Mouse (Mus musculus) embryonic facial prominence, embryonic 12.5 days (tissue): ENCODE measurements around the gene Creb1. TPM values are rescaled to one million over a fixed set of nuclear protein-coding genes. Genes with fewer than 3 reads are reported as not detected.
"Not testable (repeated sequence)": the region's sequence is repeated elsewhere in the genome, so short reads cannot be mapped to it uniquely, and the experiment has no call there.

Experiments
- ATAC-seq: fragments of 200-750 bp; cut with Nextera tagmentation; 2 replicates; pipeline ENCODE4 v1.8.0; 2017; ENCODE audit not compliant: insufficient number of reproducible peaks, insufficient read depth, low FRiP score, low TSS enrichment
- H3K27ac ChIP-seq: fragments of 300-500 bp; sonication (generic); 2 replicates; pipeline ENCODE4 v1.5.1; 2016; ENCODE audit warnings: mild to moderate bottlenecking
- H3K27me3 ChIP-seq: fragments of 300-500 bp; sonication (generic); 2 replicates; pipeline ENCODE4 v1.6.1; 2016; ENCODE audit warnings: mild to moderate bottlenecking, moderate library complexity
- H3K36me3 ChIP-seq: fragments of 300-500 bp; sonication (generic); 2 replicates; pipeline ENCODE4 v1.6.1; 2016; ENCODE audit warnings: mild to moderate bottlenecking
- H3K4me1 ChIP-seq: fragments of 300-500 bp; sonication (generic); 2 replicates; pipeline ENCODE4 v1.6.1; 2016
- H3K4me2 ChIP-seq: fragments of 300-500 bp; sonication (generic); replicated peaks from 2 replicates; pipeline ENCODE4 v1.6.1; 2016; ENCODE audit warnings: mild to moderate bottlenecking, moderate library complexity
- H3K4me3 ChIP-seq: fragments of 300-500 bp; sonication (generic); 2 replicates; pipeline ENCODE4 v1.5.1; 2016; ENCODE audit warnings: mild to moderate bottlenecking
- H3K9ac ChIP-seq: fragments of 300-500 bp; sonication (generic); 2 replicates; pipeline ENCODE4 v1.6.1; 2016; ENCODE audit warnings: mild to moderate bottlenecking, moderate library complexity
- H3K9me3 ChIP-seq: fragments of 300-500 bp; sonication (generic); 2 replicates; pipeline ENCODE4 v1.6.1; 2016; ENCODE audit warnings: mild to moderate bottlenecking, moderate library complexity
- WGBS: fragments of 180-500 bp; shearing (Covaris S2); methylation state at CpG from one replicate; pipeline ENCODE4 v1.1.7; 2016; 5-methylcytosine and 5-hydroxymethylcytosine counted together
- polyA plus RNA-seq: library from polyadenylated mRNA; unstranded; fragments of >200 nt; fragmentation: Nextera tagmentation; extraction: Ambion mirVana; gene quantifications from 2 replicates; pipeline ENCODE4 v1.2.1, GENCODE M21; 2016

Gene Creb1
- polyA plus RNA-seq, 1 experiment from 2014 or later: 45.5 TPM

GRCm38 (mm10) chr1:64549380-64549779 is 16.9 kb downstream of the Creb1 start:
- H3K4me1 ChIP-seq: no peaks in the 10 kb centered on the region
- H3K9me3 ChIP-seq: no peaks in the 10 kb centered on the region
- no peak overlapping the region for H3K4me3 ChIP-seq
- H3K27me3 ChIP-seq: no peaks in the 10 kb centered on the region
- H3K27ac ChIP-seq: no peak overlapping the region
- H3K36me3 ChIP-seq: peaks cover 15% of the 10 kb centered on the region
- ATAC-seq: no peak
- H3K9ac ChIP-seq: no peak overlapping the region
- WGBS: 89% methylated on average over 2 of the region's 2 CpGs
- no peak overlapping the region for H3K4me2 ChIP-seq

GRCm38 (mm10) chr1:64551908-64552307 is 19.5 kb downstream of the Creb1 start:
- peaks cover 15% of the 10 kb centered on the region for H3K36me3 ChIP-seq
- 47% methylated on average over 2 of the region's 2 CpGs for WGBS

DNA sequence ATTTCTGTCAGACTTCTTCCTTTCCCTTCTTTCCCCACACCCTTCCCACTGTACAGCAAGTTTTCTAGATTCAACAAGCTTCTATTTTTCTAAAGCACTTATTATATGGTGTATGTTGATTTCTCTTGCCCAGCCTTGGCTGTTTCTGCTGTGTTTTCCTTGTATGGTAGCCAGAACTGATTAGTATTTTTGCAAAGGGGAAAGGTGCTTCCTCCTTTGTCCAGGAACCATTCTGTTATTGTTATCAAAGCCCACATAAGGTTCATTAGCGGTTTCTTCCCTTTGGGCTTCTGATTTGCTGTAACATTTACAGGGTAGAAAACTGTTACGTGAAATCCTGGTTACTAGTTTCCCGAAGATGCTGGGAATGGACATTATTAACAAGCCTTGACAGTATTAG is 27.7 kb downstream of the Creb1 start:
- no peak for ATAC-seq
- no peak overlapping the region for H3K4me2 ChIP-seq
- WGBS: 97% methylated on average over 3 of the region's 3 CpGs
- no peak overlapping the region for H3K9ac ChIP-seq
- H3K9me3 ChIP-seq: no peaks in the 10 kb centered on the region
- no peaks in the 10 kb centered on the region for H3K27me3 ChIP-seq
- no peaks in the 10 kb centered on the region for H3K4me1 ChIP-seq
- H3K36me3 ChIP-seq: peaks cover 21% of the 10 kb centered on the region
- no peak overlapping the region for H3K27ac ChIP-seq
- H3K4me3 ChIP-seq: no peak overlapping the region

More at GRCm38 (mm10) chr1:64551908-64552307, 19.5 kb downstream of the Creb1 start:
- Histone ChIP-seq H3K4me2 (no peak overlapping the region), H3K9me3 (no peaks in the 10 kb centered on the region), H3K9ac (no peak overlapping the region), H3K27me3 (no peaks in the 10 kb centered on the region), H3K4me3 (no peak overlapping the region), H3K27ac (no peak overlapping the region), H3K4me1 (no peaks in the 10 kb centered on the region)
- no peak for ATAC-seq

GRCm38 (mm10) chr1:64568206-64568605 is 35.8 kb downstream of the Creb1 start:
- Histone ChIP-seq H3K4me2 (no peak overlapping the region), H3K9me3 (no peaks in the 10 kb centered on the region), H3K27me3 (no peaks in the 10 kb centered on the region), H3K4me1 (no peaks in the 10 kb centered on the region), H3K4me3 (no peak overlapping the region), H3K9ac (no peak overlapping the region), H3K27ac (no peak overlapping the region), H3K36me3 (peaks cover 24% of the 10 kb centered on the region)
- ATAC-seq: no peak

DNA sequence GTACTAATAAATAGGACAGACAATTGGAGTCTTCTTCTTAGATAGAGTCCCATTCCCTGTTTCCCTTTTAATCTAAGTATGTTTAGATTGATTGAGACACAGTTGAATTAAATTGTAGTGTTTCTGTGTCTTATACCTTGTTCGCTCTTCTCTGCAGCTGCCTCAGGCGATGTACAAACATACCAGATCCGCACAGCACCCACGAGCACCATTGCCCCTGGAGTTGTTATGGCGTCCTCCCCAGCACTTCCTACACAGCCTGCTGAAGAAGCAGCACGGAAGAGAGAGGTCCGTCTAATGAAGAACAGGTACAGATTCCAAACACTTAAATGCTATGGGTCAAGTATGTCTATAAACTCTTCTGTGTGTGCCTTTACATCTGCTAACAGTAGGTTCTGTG is 43.6 kb downstream of the Creb1 start:
- 76% methylated on average over 7 of the region's 7 CpGs for WGBS
- Histone ChIP-seq H3K4me3 (no peak overlapping the region), H3K4me1 (no peaks in the 10 kb centered on the region), H3K9me3 (no peaks in the 10 kb centered on the region), H3K36me3 (peaks cover 33% of the 10 kb centered on the region), H3K27me3 (no peaks in the 10 kb centered on the region), H3K27ac (no peak overlapping the region), H3K9ac (no peak overlapping the region), H3K4me2 (no peak overlapping the region)
- no peak for ATAC-seq

- Histone ChIP-seq H3K9me3 (no peaks in the 10 kb centered on the region), H3K4me2 (no peak overlapping the region), H3K4me3 (no peak overlapping the region), H3K27me3 (no peaks in the 10 kb centered on the region), H3K9ac (no peak overlapping the region), H3K27ac (no peak overlapping the region), H3K36me3 (peaks cover 36% of the 10 kb centered on the region), H3K4me1 (no peaks in the 10 kb centered on the region)
- whole genome bisulfite sequencing: 71% methylated on average over 2 of the region's 2 CpGs
- no peak for ATAC-seq
Observed at GRCm38 (mm10) chr1:64576732-64577131, 44.3 kb downstream of the Creb1 start.

DNA sequence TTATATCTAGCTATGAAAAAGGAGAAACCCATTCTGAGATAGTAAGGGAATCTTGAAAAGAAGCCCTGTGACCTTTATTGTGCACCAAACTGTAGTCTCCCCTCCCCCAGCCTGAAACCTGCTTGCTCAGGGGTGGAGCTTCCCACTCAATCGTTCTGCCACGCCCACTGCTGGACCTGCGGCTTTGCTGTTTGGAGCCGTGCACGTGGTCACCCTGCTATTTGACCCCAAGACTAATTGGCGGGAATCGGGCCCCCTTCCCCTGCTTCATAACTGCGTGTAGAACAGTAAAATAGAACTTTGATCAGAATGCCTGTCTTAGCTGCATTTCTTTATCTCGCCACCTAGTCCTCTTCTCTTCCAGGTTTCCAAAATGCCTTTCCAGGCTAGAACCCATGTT is 45.5 kb downstream of the Creb1 start:
- not testable (repeated sequence) for H3K4me1 ChIP-seq, H3K9me3 ChIP-seq, H3K27me3 ChIP-seq, H3K4me3 ChIP-seq, H3K9ac ChIP-seq, H3K4me2 ChIP-seq, H3K27ac ChIP-seq, ATAC-seq
- H3K36me3 ChIP-seq: peaks cover 41% of the 10 kb centered on the region
- WGBS: 38% methylated on average over 9 of the region's 9 CpGs

DNA sequence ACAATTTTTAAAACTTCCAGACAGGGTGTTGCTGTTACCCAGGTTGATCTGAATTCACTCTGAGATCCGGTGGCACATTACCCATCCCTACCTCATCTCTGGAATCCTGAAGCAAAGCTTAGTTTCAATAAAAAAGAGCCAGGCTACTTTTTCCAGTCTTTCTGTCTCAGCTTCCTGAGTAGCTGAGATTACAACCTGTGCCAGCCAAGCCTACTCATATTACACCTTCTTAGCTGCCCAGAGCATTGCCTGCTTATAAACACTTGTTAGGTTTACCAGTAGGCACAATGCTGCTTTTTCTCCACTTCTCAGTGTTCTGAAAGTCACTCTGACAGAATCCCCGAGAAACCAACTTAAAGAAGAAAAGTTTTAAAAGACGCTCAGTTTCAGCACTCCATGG is 46.4 kb downstream of the Creb1 start:
- Histone ChIP-seq H3K4me2 (no peak overlapping the region), H3K9me3 (no peaks in the 10 kb centered on the region), H3K27me3 (no peaks in the 10 kb centered on the region), H3K4me1 (no peaks in the 10 kb centered on the region), H3K9ac (no peak overlapping the region), H3K4me3 (no peak overlapping the region), H3K36me3 (peaks cover 41% of the 10 kb centered on the region), H3K27ac (no peak overlapping the region)
- 82% methylated on average over 3 of the region's 3 CpGs for WGBS
- ATAC-seq: no peak

- H3K9me3 ChIP-seq: no peaks in the 10 kb centered on the region
- WGBS: 67% methylated on average over 5 of the region's 5 CpGs
- no peak overlapping the region for H3K9ac ChIP-seq
- peaks cover 22% of the 10 kb centered on the region for H3K36me3 ChIP-seq
- H3K4me1 ChIP-seq: no peaks in the 10 kb centered on the region
- H3K27me3 ChIP-seq: no peaks in the 10 kb centered on the region
- no peak overlapping the region for H3K27ac ChIP-seq
- H3K4me3 ChIP-seq: no peak overlapping the region
- no peak overlapping the region for H3K4me2 ChIP-seq
- ATAC-seq: no peak
Observed at GRCm38 (mm10) chr1:64598926-64599325, 66.5 kb downstream of the Creb1 start.

DNA sequence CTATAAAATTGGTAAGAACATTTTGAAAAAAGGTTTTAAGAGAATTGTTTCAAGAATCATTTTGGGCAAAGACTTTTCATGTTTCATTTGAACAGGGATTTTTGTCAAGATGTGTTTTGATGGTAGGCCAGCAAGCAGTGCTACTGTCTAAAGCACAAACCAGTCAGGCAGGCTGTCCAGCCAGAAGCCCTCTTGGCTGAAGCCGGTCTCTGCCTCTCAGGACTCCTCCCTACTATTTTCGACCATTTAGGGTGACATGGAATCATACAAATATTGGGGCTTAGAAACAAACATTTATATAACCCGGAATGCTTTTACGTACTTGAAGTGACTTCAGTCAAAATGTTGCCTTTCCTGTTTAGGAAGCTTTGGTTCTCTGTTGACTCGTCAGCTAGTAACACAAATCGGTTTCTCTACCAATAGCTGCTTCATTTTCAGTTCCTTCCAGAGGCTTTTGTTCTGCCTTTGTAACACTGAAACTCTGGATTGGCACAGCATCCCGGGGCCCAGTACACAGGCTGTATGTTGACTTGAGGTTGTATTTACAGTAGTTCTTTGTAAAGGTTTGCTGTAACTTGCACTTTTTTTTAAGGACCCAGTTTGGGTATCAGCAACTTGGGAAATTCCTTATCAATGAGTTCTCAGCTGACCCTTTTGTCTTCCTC is 68.1 kb downstream of the Creb1 start:
- Histone ChIP-seq H3K4me2 (no peak overlapping the region), H3K4me1 (no peaks in the 10 kb centered on the region), H3K27me3 (no peaks in the 10 kb centered on the region), H3K4me3 (no peak overlapping the region), H3K9ac (no peak overlapping the region), H3K36me3 (peaks cover 24% of the 10 kb centered on the region), H3K9me3 (no peaks in the 10 kb centered on the region), H3K27ac (no peak overlapping the region)
- ATAC-seq: no peak
- WGBS: 88% methylated on average over 7 of the region's 7 CpGs

DNA sequence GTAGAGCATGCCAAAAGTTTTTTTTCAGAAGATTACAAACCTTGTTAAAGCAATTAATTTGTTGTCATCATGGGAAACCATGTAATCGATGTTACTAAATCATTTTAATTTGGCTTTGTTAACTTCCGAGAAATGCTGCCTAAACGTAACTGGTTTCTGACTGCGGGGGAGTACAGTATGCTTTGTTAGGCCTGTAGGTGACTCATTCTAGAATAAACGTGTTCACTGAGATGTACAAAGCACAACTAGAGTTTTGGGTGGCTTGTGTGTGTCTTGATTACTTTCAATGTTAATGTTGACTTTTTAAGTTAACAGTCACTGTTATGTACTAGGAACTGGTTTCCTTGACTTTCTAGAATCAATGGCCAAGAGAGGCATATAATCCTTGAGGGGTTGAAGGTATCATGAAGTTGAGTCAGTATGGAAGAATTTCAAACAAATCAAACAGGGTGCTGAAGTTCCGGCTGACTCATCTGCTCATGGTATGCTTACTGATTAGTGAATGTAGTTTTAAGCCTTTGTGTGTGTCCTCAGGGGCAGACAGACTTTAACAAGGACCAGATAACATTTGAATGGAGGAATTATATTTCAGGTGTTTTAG is 68.9 kb downstream of the Creb1 start:
- ATAC-seq: no peak
- no peak overlapping the region for H3K9ac ChIP-seq
- 87% methylated on average over 6 of the region's 6 CpGs for WGBS
- no peak overlapping the region for H3K4me3 ChIP-seq
- no peaks in the 10 kb centered on the region for H3K4me1 ChIP-seq
- no peaks in the 10 kb centered on the region for H3K27me3 ChIP-seq
- H3K27ac ChIP-seq: no peak overlapping the region
- peaks cover 24% of the 10 kb centered on the region for H3K36me3 ChIP-seq
- H3K9me3 ChIP-seq: no peaks in the 10 kb centered on the region
- no peak overlapping the region for H3K4me2 ChIP-seq

GRCm38 (mm10) chr1:64603381-64603780 is 70.9 kb downstream of the Creb1 start:
- Histone ChIP-seq H3K9me3 (no peaks in the 10 kb centered on the region), H3K4me2 (no peak overlapping the region), H3K4me1 (no peaks in the 10 kb centered on the region), H3K4me3 (no peak overlapping the region), H3K27ac (no peak overlapping the region), H3K27me3 (no peaks in the 10 kb centered on the region), H3K9ac (no peak overlapping the region), H3K36me3 (peaks cover 29% of the 10 kb centered on the region)
- no peak for ATAC-seq
- 91% methylated on average over 5 of the region's 5 CpGs for WGBS
